Mouse (Mus musculus): ENCODE data around the gene Gria4.
"Not testable (repeated sequence)": the region's sequence is repeated elsewhere in the genome, so short reads cannot be mapped to it uniquely, and the experiment has no call there.

Gene Gria4

DNA sequence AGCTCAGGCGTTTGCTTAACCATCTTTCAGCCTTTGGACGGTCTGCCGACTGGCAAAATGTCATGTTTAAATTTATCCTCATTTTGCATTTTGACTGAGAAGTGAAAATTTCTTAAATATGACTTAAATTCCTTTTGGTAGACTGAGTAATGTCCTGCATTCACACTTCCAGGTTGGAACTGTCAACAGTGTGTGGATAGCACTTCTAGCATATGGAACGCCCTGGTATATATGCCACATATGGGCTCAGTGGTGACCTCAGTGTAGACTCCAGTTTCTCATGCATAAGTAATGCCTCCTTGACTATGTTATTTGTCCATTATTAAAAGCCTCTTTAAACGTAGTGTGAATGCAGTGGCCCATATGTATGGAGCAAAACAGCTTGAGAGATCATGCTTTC lies 222.4 kb downstream of the Gria4 start:
- no peak for DNase-seq (ENCODE audit: low spot score in 2 of 2)

GRCm38 (mm10) chr9:4555415-4555959 lies 240.5 kb downstream of the Gria4 start:
- DNase-seq (ENCODE audit: low spot score in 2 of 2), result no peak

- no peak for DNase-seq (ENCODE audit: low spot score in 2 of 2)
Observed at GRCm38 (mm10) chr9:4539218-4539617, 256.8 kb downstream of the Gria4 start.

- no peak for DNase-seq (ENCODE audit: low spot score in 2 of 2)
Observed at GRCm38 (mm10) chr9:4536514-4537150, 259.4 kb downstream of the Gria4 start.

GRCm38 (mm10) chr9:4514563-4514885 lies 281.5 kb downstream of the Gria4 start:
- no peak for DNase-seq (ENCODE audit: low spot score in 2 of 2)

DNA sequence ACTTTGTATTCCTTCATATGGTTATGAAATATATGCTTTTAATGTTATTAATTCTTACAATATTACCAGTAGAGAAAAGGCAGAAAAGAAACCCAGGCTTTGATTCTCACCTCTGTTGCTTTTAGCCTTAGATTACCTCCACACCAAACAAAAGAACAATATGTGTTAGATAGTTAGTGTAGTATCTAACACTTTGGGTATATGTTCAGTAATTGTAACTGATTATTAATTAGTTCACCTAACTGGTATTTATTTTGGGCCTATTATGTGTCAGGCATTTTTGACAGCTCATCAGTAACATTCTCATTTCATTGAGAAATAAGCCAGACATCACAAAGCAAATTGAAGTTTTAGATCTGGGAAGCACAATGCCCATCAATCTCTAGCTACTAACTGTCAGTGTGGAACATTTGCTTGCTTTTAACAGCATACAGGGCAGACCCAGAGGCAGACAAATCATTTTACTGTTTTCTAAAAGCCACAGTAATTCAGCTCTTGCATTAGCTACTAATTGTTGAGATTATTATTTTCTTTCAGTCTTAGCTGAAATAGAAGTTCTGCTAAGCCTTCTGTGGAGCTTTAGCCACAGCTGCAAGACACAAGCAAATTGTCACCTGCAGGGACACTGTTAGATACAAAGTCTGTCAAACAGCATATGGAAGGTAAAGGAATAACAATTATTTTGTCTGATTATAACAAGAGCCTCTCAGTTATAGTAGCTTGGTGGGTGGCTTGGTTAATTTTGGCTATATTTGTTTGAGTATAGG lies 282.1 kb downstream of the Gria4 start:
- DNase-seq (ENCODE audit: low spot score in 2 of 2), result no peak

GRCm38 (mm10) chr9:4506086-4506485 lies 289.9 kb downstream of the Gria4 start:
- no peak for DNase-seq (ENCODE audit: low spot score in 2 of 2)

DNA sequence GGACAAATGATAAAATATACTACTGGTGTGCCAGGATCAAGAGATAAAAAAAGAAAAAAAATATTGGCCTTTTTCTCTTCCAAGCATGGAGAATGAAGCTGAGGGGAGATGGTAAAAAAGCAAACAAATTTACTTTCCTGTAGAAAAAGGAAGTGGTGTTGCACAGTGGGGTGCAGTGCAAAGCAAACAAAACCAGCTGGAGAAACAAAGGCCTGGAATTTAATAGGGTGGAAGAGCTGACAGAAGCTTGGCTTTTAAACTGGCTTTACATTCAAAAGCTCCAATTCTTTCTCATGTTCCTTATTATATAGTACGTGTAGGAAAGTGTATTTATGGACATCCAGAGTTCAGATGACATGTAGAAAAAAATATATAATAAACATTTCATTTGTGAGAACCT lies 290.9 kb downstream of the Gria4 start:
- no peak for DNase-seq (ENCODE audit: low spot score in 2 of 2)

DNA sequence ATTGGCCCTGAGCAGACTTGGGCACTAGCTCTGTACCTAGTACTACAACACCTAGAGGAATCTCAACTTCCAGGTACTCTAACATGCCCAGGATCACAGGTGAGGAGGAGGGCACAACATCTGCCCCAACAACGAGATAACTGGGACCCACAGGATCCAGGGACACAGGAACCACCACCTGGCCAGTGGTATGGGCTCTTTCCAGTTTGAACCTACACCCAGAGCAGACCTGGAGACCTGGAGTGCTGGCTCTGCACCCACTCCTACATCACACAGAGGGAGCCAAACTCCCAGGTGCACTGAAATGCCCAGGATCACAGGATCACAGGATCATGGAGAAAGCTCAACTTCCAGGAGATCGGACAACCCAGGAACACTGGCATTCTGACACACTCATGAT lies 309.6 kb downstream of the Gria4 start:
- no peak for DNase-seq (ENCODE audit: low spot score in 2 of 2)

DNA sequence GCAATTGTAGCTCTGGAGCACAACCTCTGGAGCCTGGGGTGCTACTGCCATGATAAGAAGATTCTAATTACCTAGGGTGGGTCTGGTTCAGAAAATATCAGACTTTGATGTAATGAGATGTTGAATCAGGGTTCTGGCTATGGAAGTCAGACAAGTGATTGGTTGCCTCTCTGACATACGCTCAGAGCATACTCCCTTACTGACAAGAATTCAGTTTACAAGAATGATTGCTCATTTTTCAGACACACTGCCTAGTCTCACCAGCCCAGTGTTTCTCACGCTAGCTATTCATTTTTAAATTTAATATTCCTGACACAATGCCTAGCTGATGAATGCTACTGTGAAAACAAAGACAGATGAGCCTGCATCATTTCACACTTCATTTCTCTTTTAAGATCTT lies 311.5 kb downstream of the Gria4 start:
- DNase-seq (ENCODE audit: low spot score in 2 of 2), result no peak

GRCm38 (mm10) chr9:4470791-4471190 lies 325.2 kb downstream of the Gria4 start:
- no peak for DNase-seq (ENCODE audit: low spot score in 2 of 2)

- DNase-seq (ENCODE audit: low spot score in 2 of 2), result no peak
Observed at GRCm38 (mm10) chr9:4459456-4460070, 336.5 kb downstream of the Gria4 start.

DNA sequence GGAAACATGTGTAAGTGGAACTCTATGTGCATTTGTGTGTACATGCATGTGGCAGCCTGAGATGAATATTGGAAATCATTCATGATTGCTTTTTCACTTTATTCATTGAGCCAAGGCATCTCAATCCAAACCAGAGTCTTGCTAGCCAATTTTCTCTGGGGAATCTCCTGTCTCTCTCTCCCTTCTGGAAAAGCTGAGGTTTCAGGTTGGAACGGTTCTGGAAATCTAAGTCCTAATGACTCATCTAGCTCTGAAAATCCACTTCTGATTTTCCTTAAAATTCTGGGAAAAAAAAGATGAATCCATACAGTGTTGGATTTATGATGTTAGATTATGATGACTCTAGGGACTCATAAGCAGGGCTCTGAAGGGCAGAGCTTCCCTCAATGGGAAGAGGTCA lies 337.8 kb downstream of the Gria4 start:
- no peak for DNase-seq (ENCODE audit: low spot score in 2 of 2)

GRCm38 (mm10) chr9:4457644-4458043 lies 338.4 kb downstream of the Gria4 start:
- no peak for DNase-seq (ENCODE audit: low spot score in 2 of 2)

- DNase-seq (ENCODE audit: low spot score in 2 of 2), result peak; percentile 4 to 31
Observed at GRCm38 (mm10) chr9:4442908-4443307, 353.1 kb downstream of the Gria4 start.

- DNase-seq (ENCODE audit: low spot score in 2 of 2), result not testable (repeated sequence)
Observed at GRCm38 (mm10) chr9:4400801-4401200, 395.2 kb downstream of the Gria4 start.

GRCm38 (mm10) chr9:4376640-4377120 lies 419.4 kb downstream of the Gria4 start:
- DNase-seq (ENCODE audit: low spot score in 2 of 2), result peak in 1 of 2 experiments; percentile 33

DNA sequence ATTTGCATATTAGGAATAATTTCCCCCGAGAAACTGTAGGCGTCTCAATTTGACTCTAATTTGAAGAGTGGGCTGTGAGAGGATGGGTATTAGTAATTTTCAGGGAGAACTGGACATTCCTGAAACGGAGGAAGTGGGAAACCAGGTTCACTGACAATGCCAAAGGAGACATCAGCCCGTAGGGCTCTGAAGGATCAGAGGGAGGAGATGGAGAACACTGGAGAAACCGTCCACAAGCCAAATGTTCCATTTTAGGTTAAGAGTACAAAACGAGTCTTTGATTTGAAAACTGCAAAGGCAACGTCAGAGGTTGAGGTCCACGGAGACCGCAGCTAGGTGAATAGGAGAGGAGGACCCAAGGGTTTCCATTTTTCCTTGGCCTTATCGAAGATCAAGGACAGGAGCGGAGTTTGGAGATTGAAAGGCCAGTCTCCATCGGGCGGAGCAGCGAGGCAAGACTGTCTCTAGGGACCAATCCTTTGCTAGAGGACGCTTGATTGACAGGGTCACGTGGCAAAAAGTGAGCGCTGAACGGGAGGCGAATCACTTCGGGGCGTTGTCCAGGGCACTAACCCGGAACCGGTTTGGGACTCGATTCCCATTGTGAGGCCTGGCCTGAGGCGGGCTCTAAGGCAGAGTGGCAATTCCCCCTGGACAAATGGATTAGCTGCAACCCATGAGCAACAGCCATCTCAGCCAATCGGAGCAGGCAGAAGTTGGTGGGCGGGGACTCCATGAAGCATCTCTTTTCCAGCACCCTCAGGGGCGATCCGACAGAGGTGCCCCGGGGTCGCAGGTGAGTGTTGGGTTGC lies 420.0 kb downstream of the Gria4 start, which contains the start of gene Msantd4:
TSS of gene Msantd4 (plus strand) at position 735 of the 812 bp plus-strand sequence.
- peak; percentile 90 to 93 for DNase-seq (ENCODE audit: low spot score in 2 of 2)

Measured in thymus, postnatal 10 days (tissue).